Mouse (Mus musculus): ENCODE data around the gene Cdh13.

DNA sequence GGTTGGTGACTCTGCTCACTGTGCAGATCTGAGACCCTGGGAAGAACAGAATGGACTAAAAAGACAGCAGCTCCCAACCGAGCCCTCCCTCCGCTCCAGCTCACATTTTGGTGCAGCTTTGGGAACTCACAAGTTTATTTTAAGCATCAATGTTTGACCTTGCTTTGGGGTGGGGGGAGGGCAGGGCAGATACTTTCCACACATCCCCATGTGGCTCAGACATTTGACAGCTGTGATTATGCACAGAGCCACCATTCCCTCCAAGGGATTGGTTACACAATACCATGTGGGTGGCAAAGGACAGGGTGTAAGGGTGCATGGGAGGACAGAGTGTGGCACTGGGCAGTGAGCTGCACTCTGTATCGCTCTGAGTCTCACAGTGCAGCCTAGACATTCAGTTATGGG, 993.5 kb downstream of the Cdh13 start:
- TF ChIP-seq CTCF (IDR thresholded peaks at IDR 0.05; ENCODE audit: borderline replicate concordance, insufficient read depth, low read depth, low read length) = no peak
- TF ChIP-seq POLR2A (IDR thresholded peaks at IDR 0.05; ENCODE audit: borderline replicate concordance, insufficient read depth, low read length) = no peak
